Mouse (Mus musculus): ENCODE results near the gene Bet1l. TPM values are rescaled to one million over a fixed set of nuclear protein-coding genes. Genes with fewer than 3 reads are reported as not detected.

The Bet1l gene
- total RNA-seq, 4 experiments from 2014 or later, result 37.7 to 53.3 (median 46.1) TPM

DNA sequence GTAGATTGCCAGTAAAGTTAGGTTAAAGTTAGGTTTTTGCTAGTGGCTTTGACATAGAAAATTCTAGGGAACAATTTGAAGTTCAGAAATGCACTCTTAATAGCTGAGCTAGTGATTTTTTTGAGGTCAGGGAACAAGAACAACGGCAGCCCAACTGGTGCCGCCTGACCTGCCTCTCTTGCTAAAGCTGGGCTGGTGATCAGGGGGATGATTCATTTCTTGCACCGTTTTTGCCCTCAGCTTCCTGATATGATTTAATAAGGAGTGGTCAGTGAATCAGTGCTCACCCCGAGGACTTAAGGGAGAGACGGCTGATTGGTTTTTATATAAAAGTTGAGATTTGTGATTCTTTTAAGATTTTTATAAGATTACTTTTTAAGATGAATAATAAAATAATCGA is 25.9 kb downstream of the Bet1l start:
- DNase-seq, result no peak

DNA sequence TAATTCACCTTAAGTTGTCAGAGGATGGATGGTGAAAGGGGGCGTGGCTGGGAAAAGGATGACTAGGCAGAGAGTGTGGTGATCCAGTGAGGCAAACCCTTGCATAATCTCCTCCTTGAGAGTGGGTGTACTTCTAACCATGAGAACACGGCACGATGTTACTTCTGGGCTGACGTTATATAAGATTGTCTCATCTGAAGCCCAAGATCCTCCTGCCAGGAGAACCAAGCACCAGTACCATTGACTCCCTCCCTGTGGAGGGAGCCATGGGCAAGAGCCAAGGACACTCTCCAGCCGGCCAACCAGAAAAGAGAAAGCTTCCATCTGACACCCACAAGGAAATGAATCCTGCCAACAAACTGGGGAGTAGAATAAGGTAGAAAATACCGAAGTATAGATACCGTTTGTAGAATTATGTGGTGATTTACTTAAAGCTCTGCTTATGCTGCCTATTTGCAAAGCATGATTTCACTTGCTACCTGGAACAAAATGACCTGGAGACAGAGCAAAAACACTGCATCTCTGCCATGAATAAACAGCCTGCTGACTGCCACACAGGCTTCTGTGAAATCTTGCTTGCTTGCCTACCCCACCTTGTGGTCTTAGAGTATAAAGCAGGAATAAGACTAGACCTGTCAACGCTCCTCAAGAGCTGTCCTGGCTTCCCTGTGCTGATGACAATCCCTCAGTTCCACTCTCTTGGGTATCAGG is 29.1 kb downstream of the Bet1l start:
- no peak for DNase-seq

DNA sequence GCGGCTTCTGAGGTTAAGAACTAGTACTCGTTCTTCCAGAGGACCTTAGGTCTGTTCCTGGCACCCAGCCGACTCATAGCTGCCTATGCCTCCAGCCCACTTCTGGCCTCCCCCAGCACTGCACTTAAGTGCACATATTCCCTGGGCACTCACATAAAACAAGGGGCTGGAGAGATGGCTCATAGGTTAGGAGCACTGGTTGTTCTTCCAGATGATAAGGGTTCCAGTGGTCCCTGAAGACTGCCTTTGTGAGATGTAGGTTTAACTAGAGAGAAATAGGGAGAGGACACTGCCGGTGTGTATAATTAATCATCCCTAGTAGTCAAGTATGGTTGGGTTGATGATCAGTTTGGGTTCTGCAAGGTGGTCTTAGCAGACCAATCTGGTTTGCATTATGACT is 34.6 kb downstream of the Bet1l start:
- no peak for DNase-seq

DNA sequence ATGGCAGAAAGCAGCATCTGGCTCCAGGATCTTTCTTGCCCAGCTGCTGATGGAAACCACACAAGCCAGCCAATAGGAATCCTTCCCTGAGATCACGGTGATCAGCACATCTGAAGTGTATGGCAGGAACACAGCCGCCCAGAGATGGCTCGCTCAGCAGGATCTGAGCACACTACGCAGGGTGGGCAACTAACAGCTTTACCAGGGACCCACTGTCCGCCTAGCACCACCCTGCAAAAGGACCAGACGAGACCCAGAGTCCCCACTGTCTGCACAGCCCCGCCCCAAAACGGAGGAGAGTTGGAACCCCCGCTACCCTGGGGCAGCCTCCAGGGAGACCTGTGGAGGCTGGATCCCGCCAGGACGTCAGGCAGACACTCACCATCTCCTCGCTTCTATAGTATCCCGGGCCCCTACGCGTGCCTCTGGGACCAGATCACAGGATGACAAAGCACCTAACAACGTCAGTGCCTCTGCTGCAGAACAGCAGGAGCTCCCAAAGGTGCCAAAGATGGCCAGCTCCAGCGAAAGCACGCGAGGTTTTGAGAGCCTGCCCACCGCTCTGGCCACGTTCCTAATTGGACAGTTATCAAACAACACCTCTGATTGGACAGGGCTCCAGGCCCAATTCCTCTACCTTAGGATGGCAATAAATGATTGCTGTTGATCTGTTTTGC is 35.6 kb downstream of the Bet1l start, which contains the start of gene Zfp941:
Gene Zfp941, minus strand, starts transcription at position 526 of the 677 bp plus-strand sequence.
- peak; percentile 34 for DNase-seq

DNA sequence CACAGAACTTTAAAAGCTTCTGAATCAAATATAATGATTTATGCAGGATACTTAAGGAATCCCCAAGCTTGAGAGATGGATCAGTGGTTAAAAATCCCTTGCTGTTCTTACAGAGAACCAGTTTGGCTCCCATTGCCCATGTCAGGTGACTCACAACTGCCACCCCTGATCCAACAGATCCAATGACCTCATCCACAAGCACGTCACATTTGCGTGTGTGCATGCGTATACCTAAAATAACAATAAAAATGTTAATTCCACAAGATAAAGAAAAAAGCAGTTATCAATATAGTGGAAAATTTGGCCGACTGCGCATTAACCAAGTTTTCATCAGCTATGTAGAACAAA is 36.1 kb downstream of the Bet1l start:
- no peak for DNase-seq

DNA sequence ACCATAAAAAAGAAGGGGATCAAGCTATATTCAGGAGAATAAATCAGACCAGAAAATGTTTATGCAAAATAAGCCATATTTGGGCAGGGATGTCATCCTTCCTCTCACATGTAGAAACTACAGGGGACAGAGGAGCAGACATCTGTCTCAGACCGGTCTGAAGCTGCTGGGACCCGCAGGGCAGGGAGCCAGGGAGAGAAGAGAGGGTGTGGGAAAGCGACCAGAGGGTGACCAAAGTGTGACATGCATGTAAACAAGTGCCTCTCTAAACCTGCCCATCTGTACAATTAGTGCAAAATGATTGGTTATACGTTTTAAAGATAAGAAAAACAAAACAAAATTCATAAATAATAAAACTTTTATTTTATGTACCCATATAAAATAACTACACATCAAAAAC is 37.2 kb downstream of the Bet1l start:
- DNase-seq, result no peak

DNA sequence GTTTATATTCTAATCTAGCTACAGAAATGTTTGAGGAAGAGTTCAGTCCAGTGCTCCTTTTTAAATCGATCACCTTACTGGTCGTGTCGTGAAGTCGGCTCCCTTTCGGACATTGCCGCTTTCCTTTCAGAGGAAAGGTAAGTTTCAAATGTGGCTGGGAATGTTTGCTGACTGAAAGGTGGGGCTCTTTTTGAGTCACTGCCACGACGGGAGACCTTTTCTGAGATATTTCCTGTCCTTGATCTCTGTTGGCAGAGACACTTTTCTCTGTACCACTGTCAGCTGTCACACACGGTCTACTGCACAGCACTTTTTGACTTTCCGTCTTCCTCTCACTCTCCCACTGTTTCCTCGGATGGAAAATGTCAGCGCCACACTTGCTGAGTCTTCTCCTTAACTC is 44.5 kb downstream of the Bet1l start:
- no peak for DNase-seq

DNA sequence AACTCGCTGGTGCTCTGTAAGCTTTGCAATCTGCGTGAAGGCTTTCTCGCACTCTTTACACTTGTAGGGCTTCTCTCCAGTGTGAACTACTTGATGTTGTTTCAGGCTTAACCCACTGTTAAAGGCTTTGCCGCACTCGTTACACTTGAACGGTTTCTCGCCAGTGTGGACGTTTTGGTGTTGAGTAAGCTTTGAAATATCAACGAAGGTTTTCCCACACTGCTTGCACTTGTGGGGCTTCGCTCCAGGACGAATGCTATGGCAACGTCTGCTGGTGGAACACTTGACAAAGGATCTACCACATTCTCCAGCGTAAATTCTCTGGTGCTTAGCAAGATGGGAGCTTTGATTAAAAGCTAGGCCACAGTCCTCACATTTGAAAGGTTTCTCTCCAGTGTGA is 45.7 kb downstream of the Bet1l start:
- no peak for DNase-seq

DNA sequence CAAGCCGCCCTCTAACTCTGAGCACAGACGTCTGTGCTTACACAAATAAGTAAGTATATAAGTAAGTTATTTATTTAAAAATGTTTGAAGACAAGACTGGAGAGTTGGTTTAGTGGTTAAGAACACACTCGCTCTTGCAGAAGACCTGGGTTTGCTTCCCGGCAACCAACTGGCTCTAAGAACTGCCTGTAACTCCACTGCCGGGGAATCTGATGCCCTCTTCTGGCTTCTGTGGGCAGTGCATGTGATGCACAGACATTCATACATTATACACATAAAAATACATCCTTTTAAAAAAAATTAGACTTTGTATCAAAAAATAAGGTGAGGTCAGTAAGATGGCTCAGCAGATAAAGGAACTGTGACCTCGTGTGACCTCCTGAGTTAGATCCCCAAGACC is 46.9 kb downstream of the Bet1l start:
- DNase-seq, result no peak

DNA sequence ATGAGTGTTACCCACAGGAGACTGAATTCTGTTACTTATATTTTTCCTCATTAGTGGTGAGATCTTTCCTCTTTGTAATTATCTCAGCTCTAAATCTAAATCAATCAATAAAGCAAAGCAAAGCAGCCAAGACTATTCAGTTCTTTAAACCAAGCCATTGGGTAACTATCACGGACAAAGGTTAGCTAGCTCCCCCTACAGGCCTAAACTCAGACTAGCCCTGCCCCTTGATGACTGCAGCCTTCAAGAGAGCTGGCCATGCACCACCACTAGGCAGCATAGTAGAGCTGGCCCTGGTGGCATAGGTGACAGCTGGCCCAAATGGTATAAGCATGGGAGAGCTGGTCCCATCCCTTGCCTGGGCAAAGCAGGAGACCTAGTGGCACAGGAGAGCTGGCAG is 51.7 kb downstream of the Bet1l start:
- peak; percentile 48 for DNase-seq

Other genes with a start within 250 kb of the Bet1l start
- gene Olfr61, start 228.6 kb downstream of the Bet1l start, total RNA-seq (2022), result not detected
- not detected for gene Olfr53, start 211.1 kb downstream of the Bet1l start, total RNA-seq (2022)
- gene Olfr539, start 197.6 kb downstream of the Bet1l start, total RNA-seq (2022), result under 1 TPM; 0.03 TPM
- gene Olfr45, start 175.6 kb downstream of the Bet1l start, total RNA-seq (2022), result not detected
- gene Olfr541, start 160.3 kb downstream of the Bet1l start, total RNA-seq (2022), result not detected
- 100 to 1,000 TPM in 3 of 4 experiments, 10 to 100 TPM in 1; 87.7 to 302 (median 204) TPM for gene Cyp2e1, start 93.8 kb downstream of the Bet1l start, total RNA-seq (2022)
- gene Syce1, start 69.7 kb downstream of the Bet1l start, total RNA-seq (2022), result not detected
- 1 to 10 TPM; 3.8 to 8.6 (median 5.7) TPM for gene Zfp941, start 35.4 kb downstream of the Bet1l start, total RNA-seq (2022)
- 1 to 10 TPM in 2 of 4 experiments, under 1 TPM in 1, not detected in 1; 0.73 to 1.8 (median 1.0) TPM for gene Urah, start 22.6 kb downstream of the Bet1l start, total RNA-seq (2022)
- not detected for gene Scgb1c1, start 12.0 kb downstream of the Bet1l start, total RNA-seq (2022)
- gene Odf3, start 9.8 kb downstream of the Bet1l start, total RNA-seq (2022), result 1 to 10 TPM in 2 of 4 experiments, under 1 TPM in 1, not detected in 1; 0.23 to 1.3 (median 1.2) TPM
- gene Gm45785, start 1.2 kb downstream of the Bet1l start, total RNA-seq (2022), result 1 to 10 TPM in 2 of 4 experiments, not detected in 2; 1.0 to 1.2 TPM
- gene Ric8a, start 620 bp downstream of the Bet1l start, total RNA-seq (2022), result 10 to 100 TPM; 59.8 to 87.7 (median 75.9) TPM
- 100 to 1,000 TPM; 113 to 125 (median 116) TPM for gene Psmd13, start 24.4 kb upstream of the Bet1l start, total RNA-seq (2022)
- 10 to 100 TPM; 33.4 to 48.7 (median 41.0) TPM for gene Sirt3, start 24.7 kb upstream of the Bet1l start, total RNA-seq (2022)
- 100 to 1,000 TPM in 3 of 4 experiments, 10 to 100 TPM in 1; 73.2 to 522 (median 364) TPM for gene Cox8b, start 42.9 kb upstream of the Bet1l start, total RNA-seq (2022)
- gene Nlrp6, start 63.3 kb upstream of the Bet1l start, total RNA-seq (2022), result 1 to 10 TPM; 1.4 to 4.0 (median 2.9) TPM
- gene Pgghg, start 83.8 kb upstream of the Bet1l start, total RNA-seq (2022), result 10 to 100 TPM; 37.1 to 69.0 (median 52.9) TPM
- 1 to 10 TPM; 1.1 to 2.7 (median 1.9) TPM for gene Ifitm5, start 92.7 kb upstream of the Bet1l start, total RNA-seq (2022)
- not detected for gene Gm45717, start 98.4 kb upstream of the Bet1l start, total RNA-seq (2022)
- 100 to 1,000 TPM; 431 to 671 (median 563) TPM for gene Ifitm2, start 98.4 kb upstream of the Bet1l start, total RNA-seq (2022)
- 10 to 100 TPM; 10.6 to 14.0 (median 13.4) TPM for gene Ifitm1, start 109.6 kb upstream of the Bet1l start, total RNA-seq (2022)
- 100 to 1,000 TPM; 105 to 128 (median 116) TPM for gene Ifitm3, start 153.2 kb upstream of the Bet1l start, total RNA-seq (2022)
- 1 to 10 TPM in 2 of 4 experiments, under 1 TPM in 1, not detected in 1; 0.81 to 1.5 (median 1.2) TPM for gene Ifitm6, start 160.3 kb upstream of the Bet1l start, total RNA-seq (2022)
- gene Gm17387, start 171.6 kb upstream of the Bet1l start, total RNA-seq (2022), result not detected
- gene B4galnt4, start 203.5 kb upstream of the Bet1l start, total RNA-seq (2022), result 1 to 10 TPM; 2.0 to 6.1 (median 2.7) TPM
- gene Pkp3, start 220.6 kb upstream of the Bet1l start, total RNA-seq (2022), result 1 to 10 TPM; 1.6 to 3.1 (median 2.1) TPM
- gene Sigirr, start 243.0 kb upstream of the Bet1l start, total RNA-seq (2022), result 1 to 10 TPM; 4.2 to 5.8 (median 4.8) TPM

Measured in adrenal gland, adult 8-10 months (tissue).